12 mouse cellular contexts compared by ENCODE assay signal in the genomic region with DNA sequence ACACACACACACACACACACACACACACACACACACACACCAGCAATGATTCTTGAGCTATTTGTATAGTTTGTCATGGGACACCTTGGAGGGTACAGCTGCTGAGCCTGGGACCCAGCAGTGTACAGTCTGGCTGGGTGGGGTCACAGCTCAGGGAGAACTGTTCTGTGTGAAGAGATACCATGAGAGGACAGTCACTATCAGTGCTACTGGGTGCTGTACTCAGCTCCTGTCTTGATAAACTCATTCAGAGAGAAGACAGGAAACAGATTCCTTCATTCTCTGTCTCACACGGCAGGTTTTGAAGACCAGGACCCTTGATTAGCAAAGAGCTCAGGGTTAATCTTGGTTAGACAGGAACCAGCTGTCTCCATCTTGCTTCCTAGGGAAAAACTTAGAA.
A peak's percentile ranks its signal among the peaks of the same experiment; 100 is the strongest.
DNase-seq lines count a peak whose midpoint lies in the region; ATAC-seq and TF ChIP-seq lines count a peak whose summit lies in the region.
"Had no signal": no experiment of that assay in that cellular context is flagged by ENCODE, and none has a peak within 500 bp of the region (broad histone marks: within the 10 kb centered on the region; RNA-seq: fewer than 3 reads in every experiment).

No protein-coding gene starts in this region.

- 4% methylated on average over 1 of the region's 1 CpGs for WGBS in heart, embryonic 11.5 days (ENCODE audit: insufficient replicate concordance)
- WGBS in midbrain, embryonic 13.5 days = 50% methylated on average over 1 of the region's 1 CpGs
- 42% methylated on average over 1 of the region's 1 CpGs for WGBS in midbrain, embryonic 15.5 days
- 50% methylated on average over 1 of the region's 1 CpGs for WGBS in limb, embryonic 10.5 days
- WGBS in liver, postnatal 0 days (ENCODE audit: insufficient replicate concordance) = 25% methylated on average over 1 of the region's 1 CpGs

- no peak overlapping the region for H3K9ac ChIP-seq in heart, embryonic 11.5 days (ENCODE audit: low read depth, low read length)
- no peak overlapping the region for H3K9ac ChIP-seq in midbrain, embryonic 13.5 days (replicated peaks)
- no peak overlapping the region for H3K9ac ChIP-seq in midbrain, embryonic 15.5 days
- no peak overlapping the region for H3K9ac ChIP-seq in liver, postnatal 0 days (replicated peaks)
- H3K9ac ChIP-seq: embryonic facial prominence, embryonic 15.5 days; hindbrain, embryonic 15.5 days had no signal

- peaks cover 16% of the 10 kb centered on the region for H3K4me1 ChIP-seq in heart, embryonic 11.5 days (ENCODE audit: control insufficient read depth, insufficient read depth, low read length)
- H3K4me1 ChIP-seq in midbrain, embryonic 13.5 days (replicated peaks) = peaks cover 60% of the 10 kb centered on the region
- peaks cover 38% of the 10 kb centered on the region for H3K4me1 ChIP-seq in midbrain, embryonic 15.5 days
- H3K4me1 ChIP-seq in limb, embryonic 10.5 days = peaks cover 61% of the 10 kb centered on the region
- peaks cover 33% of the 10 kb centered on the region for H3K4me1 ChIP-seq in liver, postnatal 0 days (ENCODE audit: insufficient read depth)

- 0 out of 2 replicates have a peak, but pooled peaks have one; percentile 57 for ATAC-seq in heart, embryonic 11.5 days (replicated peaks; ENCODE audit: insufficient number of reproducible peaks, low FRiP score, low TSS enrichment)
- ATAC-seq in midbrain, embryonic 13.5 days = no peak
- ATAC-seq in midbrain, embryonic 15.5 days (replicated peaks) = no peak
- ATAC-seq in liver, postnatal 0 days = peak; percentile 90
- no peak for ATAC-seq in megakaryocyte, adult 5-6 weeks (ENCODE audit: poor library complexity, severe bottlenecking)

- peak; percentile 87 for TF ChIP-seq EP300 in liver, postnatal 0 days (IDR thresholded peaks at IDR 0.05; ENCODE audit: low read depth)

- no peak for TF ChIP-seq CTCF in liver, postnatal 0 days (IDR thresholded peaks at IDR 0.05; ENCODE audit: low read depth)

- no peaks in the 10 kb centered on the region for H3K36me3 ChIP-seq in heart, embryonic 11.5 days (ENCODE audit: control insufficient read depth, insufficient read depth, low read length)
- no peaks in the 10 kb centered on the region for H3K36me3 ChIP-seq in midbrain, embryonic 13.5 days
- no peaks in the 10 kb centered on the region for H3K36me3 ChIP-seq in midbrain, embryonic 15.5 days (replicated peaks)
- H3K36me3 ChIP-seq in limb, embryonic 10.5 days = no peaks in the 10 kb centered on the region
- no peaks in the 10 kb centered on the region for H3K36me3 ChIP-seq in liver, postnatal 0 days (replicated peaks; ENCODE audit: insufficient read depth, low read length)
- H3K36me3 ChIP-seq: embryonic facial prominence, embryonic 15.5 days; hindbrain, embryonic 15.5 days had no signal

- DNase-seq in heart, adult 9 months (ENCODE audit: low spot score in 2 of 2) = no peak
- no peak for DNase-seq in limb, embryonic 10.5 days (ENCODE audit: low spot score)
- DNase-seq in liver, postnatal 0 days = no peak
- no peak for DNase-seq in cerebellum, adult 9-11 months
- DNase-seq: cerebellum, postnatal 25 days had no signal

- H3K4me3 ChIP-seq in heart, embryonic 11.5 days (ENCODE audit: low read depth, low read length) = no peak overlapping the region
- H3K4me3 ChIP-seq in midbrain, embryonic 13.5 days (replicated peaks) = no peak overlapping the region
- H3K4me3 ChIP-seq in midbrain, embryonic 15.5 days = no peak overlapping the region
- no peak overlapping the region for H3K4me3 ChIP-seq in limb, embryonic 10.5 days
- H3K4me3 ChIP-seq in liver, postnatal 0 days (ENCODE audit: low read depth, low read length) = no peak overlapping the region
- H3K4me3 ChIP-seq: embryonic facial prominence, embryonic 15.5 days; hindbrain, embryonic 15.5 days had no signal

- no peaks in the 10 kb centered on the region for H3K9me3 ChIP-seq in heart, embryonic 11.5 days (replicated peaks; ENCODE audit: control insufficient read depth, low read length)
- H3K9me3 ChIP-seq in midbrain, embryonic 13.5 days = no peaks in the 10 kb centered on the region
- H3K9me3 ChIP-seq in midbrain, embryonic 15.5 days = no peaks in the 10 kb centered on the region
- H3K9me3 ChIP-seq in limb, embryonic 10.5 days (replicated peaks) = no peaks in the 10 kb centered on the region
- no peaks in the 10 kb centered on the region for H3K9me3 ChIP-seq in liver, postnatal 0 days (ENCODE audit: low read length)
- H3K9me3 ChIP-seq: embryonic facial prominence, embryonic 15.5 days; hindbrain, embryonic 15.5 days had no signal

- H3K27me3 ChIP-seq in heart, embryonic 11.5 days (ENCODE audit: control insufficient read depth, insufficient read depth, low read length) = no peaks in the 10 kb centered on the region
- H3K27me3 ChIP-seq in midbrain, embryonic 13.5 days = no peaks in the 10 kb centered on the region
- 0 out of 2 replicates have a peak, but pooled peaks cover 2% of the 10 kb centered on the region for H3K27me3 ChIP-seq in midbrain, embryonic 15.5 days (replicated peaks)
- H3K27me3 ChIP-seq in limb, embryonic 10.5 days (ENCODE audit: low read depth, poor library complexity, severe bottlenecking) = peaks cover under 1% of the 10 kb centered on the region
- no peaks in the 10 kb centered on the region for H3K27me3 ChIP-seq in liver, postnatal 0 days (ENCODE audit: insufficient read depth, low read length)
- H3K27me3 ChIP-seq: embryonic facial prominence, embryonic 15.5 days; hindbrain, embryonic 15.5 days had no signal

- H3K27ac ChIP-seq in heart, embryonic 11.5 days (ENCODE audit: low read depth, low read length) = peak overlapping the region; percentile 41; the same call in 1 of the 2 replicates
- 0 out of 2 replicates have a peak overlapping the region, but pooled peaks have one; percentile 33 for H3K27ac ChIP-seq in midbrain, embryonic 13.5 days
- H3K27ac ChIP-seq in midbrain, embryonic 15.5 days = no peak overlapping the region
- H3K27ac ChIP-seq in limb, embryonic 10.5 days = peak overlapping the region; percentile 26; the same call in 1 of the 2 replicates
- H3K27ac ChIP-seq in liver, postnatal 0 days (ENCODE audit: low read depth) = no peak overlapping the region
- H3K27ac ChIP-seq: embryonic facial prominence, embryonic 15.5 days; hindbrain, embryonic 15.5 days; macrophage had no signal

- no peak overlapping the region for H3K4me2 ChIP-seq in heart, embryonic 11.5 days
- H3K4me2 ChIP-seq in midbrain, embryonic 13.5 days (replicated peaks) = no peak overlapping the region
- H3K4me2 ChIP-seq in midbrain, embryonic 15.5 days = no peak overlapping the region
- H3K4me2 ChIP-seq in liver, postnatal 0 days (ENCODE audit: low read depth, low read length) = no peak overlapping the region; the same call in 1 of the 2 replicates
- H3K4me2 ChIP-seq: embryonic facial prominence, embryonic 15.5 days; hindbrain, embryonic 15.5 days had no signal

Comparison
In these comparisons a context has a peak if more than half of its experiments do, and no peak if none do; other contexts are left out.
1. H3K27ac ChIP-seq: peak in heart, embryonic 11.5 days (single experiment), midbrain, embryonic 13.5 days (single experiment) and limb, embryonic 10.5 days (single experiment); none in midbrain, embryonic 15.5 days (single experiment) and liver, postnatal 0 days (single experiment).
2. ATAC-seq: peak in heart, embryonic 11.5 days (single experiment) and liver, postnatal 0 days (single experiment); none in midbrain, embryonic 13.5 days (single experiment), midbrain, embryonic 15.5 days (single experiment) and megakaryocyte, adult 5-6 weeks (single experiment).